Mouse (Mus musculus): Measurements from ENCODE around the gene Cct8l1.

DNA sequence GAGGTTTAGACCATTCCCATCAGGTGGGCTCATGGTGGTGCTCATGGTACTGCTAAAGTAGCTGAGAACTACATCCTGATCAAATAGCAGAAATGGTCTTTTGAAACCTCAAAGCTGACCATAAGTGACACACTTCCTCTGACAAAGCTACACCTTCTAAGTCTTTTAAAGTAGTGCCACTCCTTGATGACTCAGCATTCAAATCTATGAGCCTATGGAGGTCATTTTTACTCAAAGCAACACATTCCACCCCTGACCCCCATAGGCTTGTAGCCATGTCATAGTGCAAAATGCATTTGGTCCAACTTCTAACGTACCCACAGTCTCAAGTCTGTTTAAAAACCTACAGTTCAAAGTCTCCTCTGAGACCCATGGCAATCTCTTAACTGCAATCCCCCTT is 35.0 kb downstream of the Cct8l1 start:
- no peak for TF ChIP-seq POLR2A (IDR thresholded peaks at IDR 0.05; ENCODE audit: extremely low read depth, insufficient read depth, low read length)
- no peak for TF ChIP-seq CTCF (IDR thresholded peaks at IDR 0.05; ENCODE audit: extremely low read depth, insufficient read depth, low read length)

Data from cortical plate, adult 2 months (tissue).